Mouse (Mus musculus) CH12.LX (cell line): ENCODE data around the gene Ifi27l2b. TPM values are rescaled to one million over a fixed set of nuclear protein-coding genes. Genes with fewer than 3 reads are reported as not detected.
A peak's percentile ranks its signal among the peaks of the same experiment; 100 is the strongest.
"Not testable (repeated sequence)": the region's sequence is repeated elsewhere in the genome, so short reads cannot be mapped to it uniquely, and the experiment has no call there.

Source experiments
- DNase-seq: peaks from one replicate; pipeline ENCODE4 v3.0.0-alpha.2; 2013; ENCODE audit errors: extremely low read depth
- H3K27ac ChIP-seq: 2 replicates; pipeline ENCODE4 v1.5.1; 2012; ENCODE audit warnings: low read depth, mild to moderate bottlenecking, control low read depth, moderate library complexity; ENCODE audit not compliant: insufficient read depth
- H3K27me3 ChIP-seq: replicated peaks from 2 replicates; pipeline ENCODE3; 2012; ENCODE audit warnings: inconsistent platforms
- H3K36me3 ChIP-seq, 2 experiments: replicated peaks in 1 of 2; 2 replicates each; pipeline versions ENCODE3 to v1.6.1; 2012; ENCODE audit warnings: inconsistent platforms in 1 of 2, low read length in 1 of 2, mild to moderate bottlenecking in 1 of 2, mixed read lengths in 1 of 2, moderate library complexity in 1 of 2; ENCODE audit not compliant: control insufficient read depth in 1 of 2, insufficient read depth in 1 of 2
- H3K4me1 ChIP-seq, 2 experiments: 2 replicates each; pipeline ENCODE4 v1.6.1; 2012; ENCODE audit warnings: inconsistent platforms in 1 of 2, moderate library complexity in 1 of 2; ENCODE audit not compliant: insufficient read depth in 2 of 2, control insufficient read depth in 1 of 2
- H3K4me2 ChIP-seq: 2 replicates; pipeline ENCODE4 v1.6.1; 2012; ENCODE audit warnings: low read depth, mild to moderate bottlenecking, control low read depth; ENCODE audit not compliant: poor library complexity, insufficient read depth, severe bottlenecking
- H3K4me3 ChIP-seq, 3 experiments: fragments of 150-350 bp in 1 of 3; sonication (generic) in 1 of 3; replicated peaks in 1 of 3; 2 replicates each; pipeline versions ENCODE3 to v1.5.1; 2011 to 2012; ENCODE audit warnings: low read depth in 2 of 3, low read length in 2 of 3, mild to moderate bottlenecking in 2 of 3, moderate library complexity in 2 of 3, control low read depth in 1 of 3, improper control_type of control experiment in 1 of 3, inconsistent platforms in 1 of 3, mixed read lengths in 1 of 3; ENCODE audit not compliant: poor library complexity in 1 of 3
- H3K79me2 ChIP-seq: replicated peaks from 2 replicates; pipeline ENCODE4 v1.6.1; 2012; ENCODE audit warnings: mild to moderate bottlenecking, moderate library complexity; ENCODE audit not compliant: control insufficient read depth, poor library complexity, insufficient read depth, severe bottlenecking; ENCODE audit errors: extremely low read depth
- H3K9ac ChIP-seq: 2 replicates; pipeline ENCODE4 v1.6.1; 2012; ENCODE audit warnings: low read depth, mild to moderate bottlenecking, control low read depth, moderate library complexity; ENCODE audit not compliant: insufficient read depth
- H3K9me3 ChIP-seq: replicated peaks from 2 replicates; pipeline ENCODE3; 2012; ENCODE audit warnings: low read length, inconsistent platforms, mixed read lengths
- CHD1 ChIP-seq: IDR thresholded peaks from 2 replicates; pipeline ENCODE4 v1.6.1; 2012; ENCODE audit warnings: low read depth, low read length, improper control_type of control experiment, inconsistent platforms
- CHD2 ChIP-seq: IDR thresholded peaks from 2 replicates; pipeline ENCODE4 v1.6.1; 2011; ENCODE audit warnings: low read length, improper control_type of control experiment
- CTCF ChIP-seq, 2 experiments: IDR thresholded peaks in 1 of 2; conservative IDR thresholded peaks in 1 of 2; 2 replicates each; pipeline ENCODE4 v1.5.1; 2011 to 2012; ENCODE audit warnings: low read depth in 2 of 2, low read length in 2 of 2, improper control_type of control experiment in 1 of 2, inconsistent platforms in 1 of 2, mild to moderate bottlenecking in 1 of 2, moderate library complexity in 1 of 2
- EP300 ChIP-seq: IDR thresholded peaks from 2 replicates; pipeline ENCODE4 v1.6.1; 2011; ENCODE audit warnings: low read length, improper control_type of control experiment
- ETS1 ChIP-seq: conservative IDR thresholded peaks from 2 replicates; pipeline ENCODE4 v1.6.1; 2012; ENCODE audit warnings: low read depth, mild to moderate bottlenecking, inconsistent platforms, low read length, improper control_type of control experiment, moderate library complexity
- GABPA ChIP-seq: IDR thresholded peaks from 2 replicates; pipeline ENCODE4 v1.6.1; 2012; ENCODE audit warnings: low read depth, low read length, improper control_type of control experiment, inconsistent platforms; ENCODE audit not compliant: insufficient replicate concordance
- HCFC1 ChIP-seq: IDR thresholded peaks from 2 replicates; pipeline ENCODE4 v1.6.1; 2012; ENCODE audit warnings: low read depth, mild to moderate bottlenecking, inconsistent platforms, low read length, improper control_type of control experiment
- IRF4 ChIP-seq: IDR thresholded peaks from 2 replicates; pipeline ENCODE4 v1.6.1; 2014; ENCODE audit warnings: low read depth, mild to moderate bottlenecking, inconsistent platforms, low read length, improper control_type of control experiment
- KAT2A ChIP-seq: IDR thresholded peaks from 2 replicates; pipeline ENCODE4 v1.6.1; 2012; ENCODE audit warnings: low read length, improper control_type of control experiment, inconsistent platforms; ENCODE audit not compliant: insufficient replicate concordance
- PAX5 ChIP-seq: IDR thresholded peaks from 2 replicates; pipeline ENCODE4 v1.6.1; 2012; ENCODE audit warnings: low read length, inconsistent platforms, mixed read lengths
- POLR2AphosphoS2 ChIP-seq: IDR thresholded peaks from 2 replicates; pipeline ENCODE4 v1.6.1; 2011; ENCODE audit warnings: low read depth, low read length, improper control_type of control experiment
- RAD21 ChIP-seq: IDR thresholded peaks from 2 replicates; pipeline ENCODE4 v1.6.1; 2011; ENCODE audit warnings: low read depth, mild to moderate bottlenecking, low read length, improper control_type of control experiment, moderate library complexity
- SIN3A ChIP-seq: IDR thresholded peaks from 2 replicates; pipeline ENCODE4 v1.6.1; 2012; ENCODE audit warnings: low read length, improper control_type of control experiment, inconsistent platforms
- TBP ChIP-seq: conservative IDR thresholded peaks from 2 replicates; pipeline ENCODE4 v1.6.1; 2011; ENCODE audit warnings: low read depth, low read length, improper control_type of control experiment
- USF1 ChIP-seq: IDR thresholded peaks from 2 replicates; pipeline ENCODE4 v1.6.1; 2014; ENCODE audit warnings: low read depth, mild to moderate bottlenecking, inconsistent platforms, low read length, improper control_type of control experiment
- ZC3H11A ChIP-seq: IDR thresholded peaks from 2 replicates; pipeline ENCODE4 v1.6.1; 2012; ENCODE audit warnings: low read depth, mild to moderate bottlenecking, inconsistent platforms, low read length, improper control_type of control experiment
- ZKSCAN1 ChIP-seq: IDR thresholded peaks from 2 replicates; pipeline ENCODE4 v1.6.1; 2012; ENCODE audit warnings: low read depth, inconsistent platforms, low read length, improper control_type of control experiment, borderline replicate concordance
- dilution Hi-C: fragments of 300-500 bp; cut with MboI; formaldehyde crosslinking; loops from 2 replicates; pipeline ENCODE4 v1.14.3; 2020; ENCODE audit warnings: low sequenced_read_pairs; ENCODE audit not compliant: extremely low pct_unique_long_range_greater_than_20kb, extremely low pct_ligation_motif_present
- in situ Hi-C: fragments of 300-500 bp; cut with MboI; formaldehyde crosslinking; loops from 3 replicates; pipeline ENCODE4 v1.14.3; 2019; ENCODE audit warnings: low sequenced_read_pairs, low pct_ligation_motif_present, low pct_unique_long_range_greater_than_20kb, mixed read lengths
- polyA plus RNA-seq: library from polyadenylated mRNA; unstranded; fragments of >175 nt; gene quantifications from 2 replicates; pipeline ENCODE4 v1.2.1, GENCODE M21; 2012; ENCODE audit warnings: low read depth; ENCODE audit not compliant: insufficient read length
- total RNA-seq, 2 experiments: library from RNA; depleted of rRNA; stranded (reverse); fragments of 300-350 nt in 1 of 2; fragments of >200 nt in 1 of 2; gene quantifications; 2 replicates each; pipeline ENCODE4 v1.2.3; 2012 to 2014

The Ifi27l2b gene
- total and polyA plus RNA-seq, 3 experiments, result not detected

DNA sequence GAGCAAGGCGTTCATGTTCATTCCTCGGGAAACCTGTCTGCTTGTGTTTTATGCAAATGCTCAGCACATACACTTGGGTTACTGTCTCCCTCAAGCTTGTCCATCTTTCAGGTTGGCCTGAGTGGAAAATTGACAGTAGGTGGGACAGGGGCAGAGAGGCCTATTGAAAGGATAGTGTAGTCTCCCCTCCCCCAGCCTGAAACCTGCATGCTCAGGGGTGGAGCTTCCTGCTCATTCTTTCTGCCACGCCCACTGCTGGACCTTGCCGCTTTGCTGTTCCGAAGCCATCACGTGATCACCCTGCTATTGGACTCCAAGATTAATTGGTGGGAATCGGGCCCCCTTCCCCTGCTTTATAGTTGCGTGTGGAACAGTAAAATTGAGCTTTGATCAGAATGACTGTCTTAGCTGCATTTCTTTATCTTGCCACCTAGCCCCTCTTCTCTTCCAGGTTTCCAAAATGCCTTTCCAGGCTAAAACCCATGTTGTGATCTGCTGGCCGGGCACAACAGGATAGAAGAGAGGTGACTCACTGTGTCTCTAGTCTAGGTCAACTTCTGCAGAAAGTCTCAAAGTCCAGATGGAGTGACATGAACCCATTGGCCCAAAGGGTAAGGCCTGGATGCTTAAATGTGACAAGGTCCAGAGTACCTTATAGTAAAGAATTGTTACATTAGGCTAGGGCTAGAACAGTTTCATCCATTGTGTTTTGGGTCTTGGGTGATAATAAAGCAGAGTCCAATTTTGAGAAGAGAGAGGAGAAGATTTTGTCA is 27.4 kb upstream of the Ifi27l2b start:
- H3K4me1 ChIP-seq, in situ Hi-C loops, H3K79me2 ChIP-seq, DNase-seq, dilution Hi-C loops: not testable (repeated sequence)
- H3K27me3 ChIP-seq, result peaks cover 18% of the 10 kb centered on the region
- peak; percentile 53 for TF ChIP-seq USF1
- TF ChIP-seq, all 38 proteins: peak for 1; not testable (repeated sequence) for 37
- not testable (repeated sequence) for H3K27ac ChIP-seq, H3K9me3 ChIP-seq, H3K9ac ChIP-seq, H3K4me2 ChIP-seq, H3K36me3 ChIP-seq, H3K4me3 ChIP-seq

DNA sequence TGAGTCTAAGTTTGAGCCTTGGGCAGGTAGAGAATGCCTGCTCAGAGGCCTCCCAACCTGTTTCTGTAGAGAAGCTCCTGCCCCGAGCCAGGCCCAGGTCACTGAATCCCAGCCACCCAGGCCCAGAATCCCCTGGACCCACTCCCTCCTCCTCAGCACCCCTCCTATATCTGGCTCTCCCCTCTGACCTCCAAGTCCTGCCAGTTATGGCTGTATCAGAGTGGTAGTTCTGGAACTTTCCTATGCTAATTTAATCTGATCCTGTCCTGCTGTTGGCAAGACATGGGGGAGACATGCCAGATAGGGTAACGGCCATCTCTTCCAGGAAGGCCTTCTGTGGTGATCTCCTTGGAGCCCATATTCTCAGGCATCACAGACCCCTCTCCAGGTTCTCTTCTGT is 25.8 kb upstream of the Ifi27l2b start:
- no peak overlapping the region for H3K4me3 ChIP-seq
- no peaks in the 10 kb centered on the region for H3K79me2 ChIP-seq
- H3K9ac ChIP-seq, result no peak overlapping the region
- TF ChIP-seq TBP (no peak), ZKSCAN1 (no peak), HCFC1 (no peak), SIN3A (no peak), CHD1 (no peak), GABPA (no peak), ZC3H11A (no peak), PAX5 (no peak), KAT2A (no peak), RAD21 (no peak), CTCF (conservative IDR thresholded peaks at IDR 0.05 in 1 of 2, IDR thresholded peaks at IDR 0.05 in 1 of 2; ENCODE audit: low read depth in 2 of 2, low read length in 2 of 2) (no peak), ETS1 (no peak), POLR2AphosphoS2 (no peak), IRF4 (no peak), CHD2 (no peak), EP300 (no peak), USF1 (no peak)
- no peak overlapping the region for H3K27ac ChIP-seq
- H3K9me3 ChIP-seq, result no peaks in the 10 kb centered on the region
- H3K4me2 ChIP-seq, result no peak overlapping the region
- dilution Hi-C loops, result no loop called here
- H3K27me3 ChIP-seq, result peaks cover 27% of the 10 kb centered on the region
- H3K36me3 ChIP-seq, result no peaks in the 10 kb centered on the region
- H3K4me1 ChIP-seq, result 0 out of 4 replicates have a peak, but pooled peaks cover 0 to 7% of the 10 kb centered on the region in 2 experiments
- no peak for DNase-seq
- in situ Hi-C loops, result no loop called here
